Mouse (Mus musculus): ENCODE measurements around the gene Cuedc2. TPM values are rescaled to one million over a fixed set of nuclear protein-coding genes. Genes with fewer than 3 reads are reported as not detected.

Gene Cuedc2
- total RNA-seq, 2 experiments from 2014 or later = 55.9 to 56.4 TPM

- no peak for DNase-seq
- intact Hi-C loops (cut with DNase I) = loop anchor here (5.0 kb wide), 1 partner anchor 107 kb away; no protein-coding TSS in a partner anchor
Observed at GRCm38 (mm10) chr19:46344710-46345419, 6.4 kb upstream of the Cuedc2 start.

GRCm38 (mm10) chr19:46339287-46339971 is 927 bp upstream of the Cuedc2 start:
- DNase-seq = no peak
- intact Hi-C loops (cut with DNase I) = no loop called here

- intact Hi-C loops (cut with DNase I) = no loop called here
- no peak for DNase-seq
Observed at GRCm38 (mm10) chr19:46338942-46339286, 412 bp upstream of the Cuedc2 start.

- no peak for DNase-seq
- intact Hi-C loops (cut with DNase I) = no loop called here
Observed at GRCm38 (mm10) chr19:46337719-46338330, 677 bp downstream of the Cuedc2 start.

- DNase-seq = no peak
- intact Hi-C loops (cut with DNase I) = no loop called here
Observed at GRCm38 (mm10) chr19:46333906-46334305, 4.6 kb downstream of the Cuedc2 start.

- DNase-seq = no peak
- intact Hi-C loops (cut with DNase I) = no loop called here
Observed at GRCm38 (mm10) chr19:46332721-46333339, 5.7 kb downstream of the Cuedc2 start.

- DNase-seq = no peak
- intact Hi-C loops (cut with DNase I) = no loop called here
Observed at GRCm38 (mm10) chr19:46331936-46332335, 6.6 kb downstream of the Cuedc2 start.

- intact Hi-C loops (cut with DNase I) = no loop called here
- DNase-seq = no peak
Observed at GRCm38 (mm10) chr19:46331326-46331725, 7.2 kb downstream of the Cuedc2 start.

- DNase-seq = no peak
- intact Hi-C loops (cut with DNase I) = no loop called here
Observed at GRCm38 (mm10) chr19:46330696-46331095, 7.8 kb downstream of the Cuedc2 start.

- intact Hi-C loops (cut with DNase I) = no loop called here
- peak; percentile 65 to 68 for DNase-seq
Observed at GRCm38 (mm10) chr19:46329951-46330350, 8.6 kb downstream of the Cuedc2 start.

GRCm38 (mm10) chr19:46329031-46329641 is 9.4 kb downstream of the Cuedc2 start:
- DNase-seq = no peak
- intact Hi-C loops (cut with DNase I) = no loop called here

GRCm38 (mm10) chr19:46328081-46329030 is 10.1 kb downstream of the Cuedc2 start, which contains the start of gene Fbxl15:
Fbxl15 (plus strand) TSS chr19:46328184.
- intact Hi-C loops (cut with DNase I) = no loop called here
- peak; percentile 91 to 95 for DNase-seq

- no peak for DNase-seq
- intact Hi-C loops (cut with DNase I) = loop anchor here (2.0 kb wide), 1 partner anchor 17 kb away; no protein-coding TSS in a partner anchor
Observed at GRCm38 (mm10) chr19:46327531-46328064, 10.9 kb downstream of the Cuedc2 start.

- intact Hi-C loops (cut with DNase I) = loop anchor here (2.0 kb wide), 1 partner anchor 16 kb away; no protein-coding TSS in a partner anchor
- DNase-seq = no peak
Observed at GRCm38 (mm10) chr19:46326756-46327305, 11.7 kb downstream of the Cuedc2 start, which contains the start of gene Psd. Psd (minus strand) TSS chr19:46327156.

GRCm38 (mm10) chr19:46326019-46326755 is 12.3 kb downstream of the Cuedc2 start:
- intact Hi-C loops (cut with DNase I) = loop anchor here (2.0 kb wide), 1 partner anchor 15 kb away; no protein-coding TSS in a partner anchor
- no peak for DNase-seq

GRCm38 (mm10) chr19:46324918-46325317 is 13.6 kb downstream of the Cuedc2 start:
- DNase-seq = no peak
- intact Hi-C loops (cut with DNase I) = no loop called here

GRCm38 (mm10) chr19:46324366-46324765 is 14.1 kb downstream of the Cuedc2 start:
- intact Hi-C loops (cut with DNase I) = no loop called here
- DNase-seq = no peak

GRCm38 (mm10) chr19:46323716-46324115 is 14.8 kb downstream of the Cuedc2 start:
- intact Hi-C loops (cut with DNase I) = no loop called here
- no peak for DNase-seq

Data from gastrocnemius, postnatal 36 days (tissue).